Mouse (Mus musculus): ENCODE data around the gene Stmn1. TPM values are rescaled to one million over a fixed set of nuclear protein-coding genes. Genes with fewer than 3 reads are reported as not detected.
A peak's percentile ranks its signal among the peaks of the same experiment; 100 is the strongest.

Gene Stmn1
- polyA plus RNA-seq (2012; rRNA removed): 361 and 454 TPM in 2 replicates

GRCm38 (mm10) chr4:134468215-134468575 lies at the start of gene Stmn1:
Gene Stmn1, plus strand, starts transcription at chr4:134468320.
- DNase-seq: peak; percentile 96 to 99
- WGBS: under 1% methylated on average over 30 of the region's 31 CpGs
- TF ChIP-seq CTCF (IDR thresholded peaks at IDR 0.05; ENCODE audit: borderline replicate concordance, insufficient read depth, low read depth, low read length): no peak
- peak; percentile 100 for TF ChIP-seq POLR2A (IDR thresholded peaks at IDR 0.05; ENCODE audit: borderline replicate concordance, insufficient read depth, low read length)
- no peaks in the 10 kb centered on the region for H3K4me1 ChIP-seq (ENCODE audit: control insufficient read depth, insufficient read depth, low read length)
- no peaks in the 10 kb centered on the region for H3K27me3 ChIP-seq (ENCODE audit: control insufficient read depth, insufficient read depth, low read length)
- H3K4me3 ChIP-seq (replicated peaks; ENCODE audit: insufficient read depth, low read depth, low read length): peak within 1 kb of the TSS; percentile 83
- peak within 1 kb of the TSS; percentile 35 for H3K27ac ChIP-seq (ENCODE audit: insufficient read depth, low read length)

- no peak for DNase-seq
- WGBS: 38% methylated on average over 11 of the region's 11 CpGs
- no peak overlapping the region for H3K27ac ChIP-seq (ENCODE audit: insufficient read depth, low read length)
- H3K4me1 ChIP-seq (ENCODE audit: control insufficient read depth, insufficient read depth, low read length): no peaks in the 10 kb centered on the region
- no peak overlapping the region for H3K4me3 ChIP-seq (replicated peaks; ENCODE audit: insufficient read depth, low read depth, low read length)
- no peaks in the 10 kb centered on the region for H3K27me3 ChIP-seq (ENCODE audit: control insufficient read depth, insufficient read depth, low read length)
- TF ChIP-seq CTCF (IDR thresholded peaks at IDR 0.05; ENCODE audit: borderline replicate concordance, insufficient read depth, low read depth, low read length): no peak
Observed at GRCm38 (mm10) chr4:134421971-134422370, 46.1 kb upstream of the Stmn1 start.

DNA sequence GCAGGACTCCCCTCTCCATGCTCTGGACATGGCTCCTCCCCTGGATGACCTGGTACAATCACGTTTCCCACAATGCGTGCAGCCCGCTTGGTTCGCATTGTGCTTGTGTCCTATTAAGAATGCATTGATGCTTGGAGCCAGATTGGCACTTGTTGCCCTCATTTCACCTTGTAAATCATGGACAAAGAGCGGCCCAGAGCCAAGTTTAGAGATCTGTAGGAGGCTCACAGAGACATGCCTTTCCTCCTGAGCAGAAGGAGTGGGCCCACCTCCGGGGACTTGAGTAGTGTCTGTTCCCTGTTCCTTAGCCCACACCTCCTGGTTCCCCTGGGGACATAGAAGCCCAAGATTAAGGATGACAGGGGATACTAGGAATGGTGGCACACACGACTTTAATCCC lies 44.2 kb upstream of the Stmn1 start:
- no peaks in the 10 kb centered on the region for H3K27me3 ChIP-seq (ENCODE audit: control insufficient read depth, insufficient read depth, low read length)
- DNase-seq: no peak
- TF ChIP-seq POLR2A (IDR thresholded peaks at IDR 0.05; ENCODE audit: borderline replicate concordance, insufficient read depth, low read length): no peak
- no peak for TF ChIP-seq CTCF (IDR thresholded peaks at IDR 0.05; ENCODE audit: borderline replicate concordance, insufficient read depth, low read depth, low read length)
- no peak overlapping the region for H3K27ac ChIP-seq (ENCODE audit: insufficient read depth, low read length)
- H3K4me3 ChIP-seq (replicated peaks; ENCODE audit: insufficient read depth, low read depth, low read length): no peak overlapping the region
- WGBS: 87% methylated on average over 7 of the region's 7 CpGs
- H3K4me1 ChIP-seq (ENCODE audit: control insufficient read depth, insufficient read depth, low read length): no peaks in the 10 kb centered on the region

DNA sequence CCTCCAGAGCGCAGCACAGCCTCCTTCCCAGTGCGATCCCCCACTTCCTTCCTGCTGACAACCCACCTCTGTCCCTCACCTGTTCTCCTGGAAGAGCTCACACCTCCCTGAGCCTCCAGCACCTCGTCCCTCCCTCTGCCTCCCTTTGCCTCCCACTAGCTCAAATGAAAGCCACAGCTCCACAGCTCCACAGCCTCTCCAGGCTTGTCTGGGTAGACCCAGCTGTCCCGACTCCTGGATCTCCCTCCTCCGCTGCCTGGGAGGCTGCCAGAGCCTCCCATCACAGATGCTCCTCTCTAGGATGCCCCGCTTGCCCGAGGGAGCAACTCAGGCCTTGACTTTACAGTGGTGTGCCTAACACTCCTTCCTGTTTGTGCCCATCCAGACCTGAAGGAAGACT lies 43.0 kb upstream of the Stmn1 start:
- Histone ChIP-seq H3K4me1 (ENCODE audit: control insufficient read depth, insufficient read depth, low read length) (peaks cover 3% of the 10 kb centered on the region; the same call in 1 of the 2 replicates), H3K27me3 (ENCODE audit: control insufficient read depth, insufficient read depth, low read length) (no peaks in the 10 kb centered on the region), H3K27ac (ENCODE audit: insufficient read depth, low read length) (no peak overlapping the region), H3K4me3 (replicated peaks; ENCODE audit: insufficient read depth, low read depth, low read length) (no peak overlapping the region)
- DNase-seq: no peak
- WGBS: 52% methylated on average over 7 of the region's 7 CpGs
- TF ChIP-seq POLR2A (IDR thresholded peaks at IDR 0.05; ENCODE audit: borderline replicate concordance, insufficient read depth, low read length) (no peak), CTCF (IDR thresholded peaks at IDR 0.05; ENCODE audit: borderline replicate concordance, insufficient read depth, low read depth, low read length) (no peak)

GRCm38 (mm10) chr4:134430381-134431004 lies 37.6 kb upstream of the Stmn1 start:
- peak; percentile 84 to 88 for DNase-seq
- TF ChIP-seq CTCF (IDR thresholded peaks at IDR 0.05; ENCODE audit: borderline replicate concordance, insufficient read depth, low read depth, low read length) (no peak), POLR2A (IDR thresholded peaks at IDR 0.05; ENCODE audit: borderline replicate concordance, insufficient read depth, low read length) (peak; percentile 18; the same call in 1 of the 2 replicates)
- peak overlapping the region; percentile 47 for H3K27ac ChIP-seq (ENCODE audit: insufficient read depth, low read length)
- H3K4me3 ChIP-seq (replicated peaks; ENCODE audit: insufficient read depth, low read depth, low read length): no peak overlapping the region
- H3K4me1 ChIP-seq (ENCODE audit: control insufficient read depth, insufficient read depth, low read length): peaks cover 26% of the 10 kb centered on the region
- H3K27me3 ChIP-seq (ENCODE audit: control insufficient read depth, insufficient read depth, low read length): no peaks in the 10 kb centered on the region
- WGBS: 11% methylated on average over 23 of the region's 23 CpGs

- peak; percentile 60 to 65 for DNase-seq
- Histone ChIP-seq H3K4me1 (ENCODE audit: control insufficient read depth, insufficient read depth, low read length) (peaks cover 26% of the 10 kb centered on the region), H3K4me3 (replicated peaks; ENCODE audit: insufficient read depth, low read depth, low read length) (no peak overlapping the region), H3K27me3 (ENCODE audit: control insufficient read depth, insufficient read depth, low read length) (no peaks in the 10 kb centered on the region), H3K27ac (ENCODE audit: insufficient read depth, low read length) (peak overlapping the region; percentile 33)
- 19% methylated on average over 15 of the region's 15 CpGs for WGBS
- TF ChIP-seq CTCF (IDR thresholded peaks at IDR 0.05; ENCODE audit: borderline replicate concordance, insufficient read depth, low read depth, low read length) (no peak), POLR2A (IDR thresholded peaks at IDR 0.05; ENCODE audit: borderline replicate concordance, insufficient read depth, low read length) (no peak)
Observed at GRCm38 (mm10) chr4:134432686-134433360, 35.3 kb upstream of the Stmn1 start.

- DNase-seq: no peak
- TF ChIP-seq POLR2A (IDR thresholded peaks at IDR 0.05; ENCODE audit: borderline replicate concordance, insufficient read depth, low read length): no peak
- no peak for TF ChIP-seq CTCF (IDR thresholded peaks at IDR 0.05; ENCODE audit: borderline replicate concordance, insufficient read depth, low read depth, low read length)
- Histone ChIP-seq H3K4me1 (ENCODE audit: control insufficient read depth, insufficient read depth, low read length) (peaks cover 15% of the 10 kb centered on the region), H3K4me3 (replicated peaks; ENCODE audit: insufficient read depth, low read depth, low read length) (no peak overlapping the region), H3K27ac (ENCODE audit: insufficient read depth, low read length) (no peak overlapping the region), H3K27me3 (ENCODE audit: control insufficient read depth, insufficient read depth, low read length) (no peaks in the 10 kb centered on the region)
- WGBS: 55% methylated on average over 7 of the region's 7 CpGs
Observed at GRCm38 (mm10) chr4:134436185-134436584, 31.9 kb upstream of the Stmn1 start.

- Histone ChIP-seq H3K27me3 (ENCODE audit: control insufficient read depth, insufficient read depth, low read length) (no peaks in the 10 kb centered on the region), H3K27ac (ENCODE audit: insufficient read depth, low read length) (no peak overlapping the region), H3K4me1 (ENCODE audit: control insufficient read depth, insufficient read depth, low read length) (peaks cover 12% of the 10 kb centered on the region), H3K4me3 (replicated peaks; ENCODE audit: insufficient read depth, low read depth, low read length) (no peak overlapping the region)
- no peak for DNase-seq
- TF ChIP-seq POLR2A (IDR thresholded peaks at IDR 0.05; ENCODE audit: borderline replicate concordance, insufficient read depth, low read length): no peak
- TF ChIP-seq CTCF (IDR thresholded peaks at IDR 0.05; ENCODE audit: borderline replicate concordance, insufficient read depth, low read depth, low read length): no peak
- 87% methylated on average over 10 of the region's 10 CpGs for WGBS
Observed at GRCm38 (mm10) chr4:134436659-134437058, 31.5 kb upstream of the Stmn1 start.

Measured in cerebellum, adult 2 months (tissue).